Mouse (Mus musculus) kidney, postnatal 0 days (tissue): Measurements from ENCODE around the gene Cldn20. TPM values are rescaled to one million over a fixed set of nuclear protein-coding genes. Genes with fewer than 3 reads are reported as not detected.

Source experiments
- ATAC-seq: fragments of 200-750 bp; cut with Nextera tagmentation; replicated peaks from 2 replicates; pipeline ENCODE4 v1.8.0; 2017; ENCODE audit warnings: low read depth, moderate number of reproducible peaks, moderate TSS enrichment, moderate library complexity; ENCODE audit not compliant: low FRiP score
- DNase-seq: peaks from one replicate; pipeline ENCODE4 v3.0.0-alpha.2; 2016; ENCODE audit warnings: low spot score
- H3K27ac ChIP-seq: fragments of 300-500 bp; sonication (generic); 2 replicates; pipeline ENCODE4 v1.5.1; 2014; ENCODE audit warnings: mild to moderate bottlenecking
- H3K27me3 ChIP-seq: fragments of 300-500 bp; sonication (generic); 2 replicates; pipeline ENCODE4 v1.6.1; 2014; ENCODE audit warnings: low read length, mixed read lengths; ENCODE audit not compliant: insufficient read depth
- H3K36me3 ChIP-seq: fragments of 300-500 bp; sonication (generic); 2 replicates; pipeline ENCODE4 v1.6.1; 2014; ENCODE audit warnings: low read length, mixed read lengths; ENCODE audit not compliant: insufficient read depth
- H3K4me1 ChIP-seq: fragments of 300-500 bp; sonication (generic); replicated peaks from 2 replicates; pipeline ENCODE4 v1.6.1; 2014; ENCODE audit warnings: antibody characterized with exemption, low read length, mixed read lengths; ENCODE audit not compliant: insufficient read depth
- H3K4me2 ChIP-seq: fragments of 300-500 bp; sonication (generic); 2 replicates; pipeline ENCODE4 v1.6.1; 2014; ENCODE audit warnings: mild to moderate bottlenecking, low read length, moderate library complexity, mixed read lengths
- H3K4me3 ChIP-seq: fragments of 300-500 bp; sonication (generic); replicated peaks from 2 replicates; pipeline ENCODE4 v1.5.1; 2014; ENCODE audit warnings: low read depth, low read length
- H3K9ac ChIP-seq: fragments of 300-500 bp; sonication (generic); 2 replicates; pipeline ENCODE4 v1.6.1; 2014; ENCODE audit warnings: low read depth, low read length
- H3K9me3 ChIP-seq: fragments of 300-500 bp; sonication (generic); replicated peaks from 2 replicates; pipeline ENCODE4 v1.6.1; 2016; ENCODE audit warnings: low read length, inconsistent platforms, mixed read lengths
- CTCF ChIP-seq: IDR thresholded peaks from 2 replicates; pipeline ENCODE4 v1.5.1; 2016; ENCODE audit warnings: antibody characterized with exemption, low read depth, mild to moderate bottlenecking, moderate library complexity
- WGBS: fragments of 180-500 bp; shearing (Covaris S2); extraction: QIAGEN DNeasy Blood & Tissue Kit; methylation state at CpG from one replicate; pipeline ENCODE4 v1.1.7; 2014; 5-methylcytosine and 5-hydroxymethylcytosine counted together
- polyA plus RNA-seq: library from polyadenylated mRNA; unstranded; fragments of >200 nt; fragmentation: Nextera tagmentation; extraction: Ambion mirVana; gene quantifications from 2 replicates; pipeline ENCODE4 v1.2.1, GENCODE M21; 2015

Gene Cldn20
- polyA plus RNA-seq, 1 experiment from 2014 or later, result 0.25 TPM

- Histone ChIP-seq H3K4me1 (no peaks in the 10 kb centered on the region), H3K36me3 (no peaks in the 10 kb centered on the region), H3K9me3 (no peaks in the 10 kb centered on the region), H3K9ac (no peak overlapping the region), H3K27me3 (no peaks in the 10 kb centered on the region), H3K4me3 (no peak overlapping the region), H3K27ac (no peak overlapping the region), H3K4me2 (no peak overlapping the region)
- TF ChIP-seq CTCF, result no peak
- 72% methylated on average over 5 of the region's 5 CpGs for WGBS
- DNase-seq (no peak), ATAC-seq (no peak)
Measured at GRCm38 (mm10) chr17:3491065-3491464, 41.3 kb upstream of the Cldn20 start.

- Histone ChIP-seq H3K36me3 (no peaks in the 10 kb centered on the region), H3K4me2 (no peak overlapping the region), H3K4me3 (no peak overlapping the region), H3K4me1 (no peaks in the 10 kb centered on the region), H3K27ac (no peak overlapping the region), H3K9ac (no peak overlapping the region), H3K9me3 (no peaks in the 10 kb centered on the region), H3K27me3 (no peaks in the 10 kb centered on the region)
- ATAC-seq, result no peak
- no peak for DNase-seq
- WGBS, result 89% methylated on average over 6 of the region's 6 CpGs
- TF ChIP-seq CTCF, result no peak
Measured at GRCm38 (mm10) chr17:3491667-3492066, 40.7 kb upstream of the Cldn20 start.

- TF ChIP-seq CTCF, result no peak
- Histone ChIP-seq H3K9me3 (no peaks in the 10 kb centered on the region), H3K36me3 (no peaks in the 10 kb centered on the region), H3K27me3 (no peaks in the 10 kb centered on the region), H3K4me1 (no peaks in the 10 kb centered on the region), H3K27ac (peak overlapping the region; percentile 42; the same call in 1 of the 2 replicates), H3K4me3 (no peak overlapping the region), H3K4me2 (no peak overlapping the region), H3K9ac (no peak overlapping the region)
- ATAC-seq (no peak), DNase-seq (no peak)
- WGBS, result 24% methylated on average over 2 of the region's 2 CpGs
Measured at GRCm38 (mm10) chr17:3495576-3495975, 36.8 kb upstream of the Cldn20 start.

GRCm38 (mm10) chr17:3496080-3496479 lies 36.3 kb upstream of the Cldn20 start:
- Histone ChIP-seq H3K9ac (no peak overlapping the region), H3K4me1 (no peaks in the 10 kb centered on the region), H3K27ac (0 out of 2 replicates have a peak overlapping the region, but pooled peaks have one; percentile 42), H3K4me2 (no peak overlapping the region), H3K27me3 (no peaks in the 10 kb centered on the region), H3K36me3 (no peaks in the 10 kb centered on the region), H3K4me3 (no peak overlapping the region), H3K9me3 (no peaks in the 10 kb centered on the region)
- no peak; the same call in 1 of the 2 replicates for ATAC-seq
- DNase-seq, result peak; percentile 26
- no peak for TF ChIP-seq CTCF
- WGBS, result 81% methylated on average over 3 of the region's 3 CpGs

- no peak overlapping the region for H3K4me3 ChIP-seq
- H3K4me2 ChIP-seq, result no peak overlapping the region
Measured at GRCm38 (mm10) chr17:3498086-3498485, 34.3 kb upstream of the Cldn20 start.

GRCm38 (mm10) chr17:3498580-3498979 lies 33.8 kb upstream of the Cldn20 start:
- Histone ChIP-seq H3K4me3 (no peak overlapping the region), H3K9ac (no peak overlapping the region), H3K27ac (no peak overlapping the region), H3K4me1 (no peaks in the 10 kb centered on the region), H3K36me3 (no peaks in the 10 kb centered on the region), H3K4me2 (no peak overlapping the region), H3K27me3 (no peaks in the 10 kb centered on the region), H3K9me3 (no peaks in the 10 kb centered on the region)
- TF ChIP-seq CTCF, result no peak
- ATAC-seq, result no peak
- 88% methylated on average over 3 of the region's 3 CpGs for WGBS
- DNase-seq, result no peak

More at GRCm38 (mm10) chr17:3498086-3498485, 34.3 kb upstream of the Cldn20 start:
- Histone ChIP-seq H3K4me1 (no peaks in the 10 kb centered on the region), H3K27ac (no peak overlapping the region), H3K9me3 (no peaks in the 10 kb centered on the region), H3K27me3 (no peaks in the 10 kb centered on the region), H3K36me3 (no peaks in the 10 kb centered on the region), H3K9ac (no peak overlapping the region)
- WGBS, result 27% methylated on average over 3 of the region's 3 CpGs
- ATAC-seq (no peak), DNase-seq (peak; percentile 72)
- TF ChIP-seq CTCF, result peak; percentile 63

- no peak overlapping the region for H3K4me3 ChIP-seq
- ATAC-seq (no peak), DNase-seq (no peak)
- H3K27me3 ChIP-seq, result no peaks in the 10 kb centered on the region
- H3K4me2 ChIP-seq, result no peak overlapping the region
- no peaks in the 10 kb centered on the region for H3K9me3 ChIP-seq
- no peak overlapping the region for H3K9ac ChIP-seq
- H3K4me1 ChIP-seq, result no peaks in the 10 kb centered on the region
- no peak for TF ChIP-seq CTCF
- no peaks in the 10 kb centered on the region for H3K36me3 ChIP-seq
- H3K27ac ChIP-seq, result no peak overlapping the region
- WGBS, result 89% methylated on average over 8 of the region's 8 CpGs
Measured at GRCm38 (mm10) chr17:3499468-3499867, 32.9 kb upstream of the Cldn20 start.
